Mouse (Mus musculus) E14TG2a.4 (cell line): Measurements from ENCODE around the gene Zbed4.

ENCODE experiments used
- CTCF ChIP-seq: conservative IDR thresholded peaks from 2 replicates; pipeline ENCODE4 v1.5.1; 2014; ENCODE audit warnings: low read length
- POU5F1 ChIP-seq: IDR thresholded peaks from 2 replicates; pipeline ENCODE4 v1.6.1; 2014; ENCODE audit warnings: low read length, borderline replicate concordance

DNA sequence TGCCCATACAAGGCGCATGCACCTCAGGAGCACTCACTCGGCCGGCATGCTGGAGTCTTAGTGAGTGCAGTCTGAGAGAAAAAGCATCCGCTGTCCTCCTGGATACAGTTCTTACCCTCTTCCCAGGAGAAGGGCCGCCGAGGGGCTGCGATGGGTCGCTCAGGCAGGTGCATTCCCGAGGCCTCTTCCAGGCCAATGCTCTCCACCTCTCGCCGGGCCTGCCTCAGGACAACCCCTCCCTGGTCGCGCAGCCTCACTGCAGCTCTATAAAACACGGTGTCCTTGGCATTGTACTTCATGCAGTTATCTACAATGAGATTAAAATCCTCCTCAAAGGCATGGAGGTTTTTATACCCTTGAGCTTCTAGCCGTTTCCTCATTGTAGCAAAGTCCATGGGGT is 39.0 kb upstream of the Zbed4 start:
- TF ChIP-seq CTCF (no peak), POU5F1 (no peak)
